Comparison of ENCODE assay signal across 10 mouse cellular contexts in the genomic region with DNA sequence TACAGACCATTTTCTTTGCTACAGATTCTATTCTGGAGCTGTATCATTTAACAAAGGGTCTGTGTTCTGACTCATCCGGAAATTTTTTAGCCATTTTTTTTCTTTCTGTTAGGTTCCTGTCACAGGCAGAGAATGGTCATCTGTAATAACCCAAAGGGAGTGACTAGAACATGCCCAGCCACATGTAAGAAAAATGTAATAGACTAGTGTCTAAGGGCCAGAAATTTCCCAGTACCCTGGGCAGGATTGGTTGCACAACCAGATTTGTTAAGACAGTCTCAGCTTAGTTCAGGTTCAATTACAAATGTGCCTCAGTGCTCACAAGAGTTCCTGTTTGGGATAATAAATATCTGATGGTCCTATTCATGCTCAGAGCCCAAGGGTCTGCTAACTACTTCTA.
DNase-seq lines count a peak whose midpoint lies in the region; ATAC-seq and TF ChIP-seq lines count a peak whose summit lies in the region.
"Had no signal": no experiment of that assay in that cellular context is flagged by ENCODE, and none has a peak within 500 bp of the region (broad histone marks: within the 10 kb centered on the region; RNA-seq: fewer than 3 reads in every experiment).

No protein-coding gene starts in this region.

- H3K4me3 ChIP-seq in forebrain, postnatal 0 days (ENCODE audit: low read depth, low read length), result no peak overlapping the region
- H3K4me3 ChIP-seq in forebrain, embryonic 13.5 days, result no peak overlapping the region
- H3K4me3 ChIP-seq in lung, embryonic 14.5 days (ENCODE audit: low read depth, low read length), result no peak overlapping the region
- H3K4me3 ChIP-seq in hindbrain, embryonic 15.5 days, result no peak overlapping the region
- H3K4me3 ChIP-seq: intestine, embryonic 15.5 days had no signal

- no peaks in the 10 kb centered on the region for H3K9me3 ChIP-seq in forebrain, postnatal 0 days (ENCODE audit: low read length)
- no peaks in the 10 kb centered on the region for H3K9me3 ChIP-seq in forebrain, embryonic 13.5 days (replicated peaks)
- H3K9me3 ChIP-seq in lung, embryonic 14.5 days (ENCODE audit: low read depth, low read length), result no peaks in the 10 kb centered on the region
- no peaks in the 10 kb centered on the region for H3K9me3 ChIP-seq in hindbrain, embryonic 15.5 days
- H3K9me3 ChIP-seq: intestine, embryonic 15.5 days had no signal

- peak overlapping the region; percentile 35; the same call in 1 of the 2 replicates for H3K27ac ChIP-seq in forebrain, postnatal 0 days (ENCODE audit: low read depth, low read length)
- no peak overlapping the region for H3K27ac ChIP-seq in forebrain, embryonic 13.5 days
- peak overlapping the region; percentile 72 for H3K27ac ChIP-seq in lung, embryonic 14.5 days (ENCODE audit: low read depth)
- H3K27ac ChIP-seq in hindbrain, embryonic 15.5 days (replicated peaks), result peak overlapping the region; percentile 73

- no peak overlapping the region for H3K4me2 ChIP-seq in forebrain, postnatal 0 days (ENCODE audit: low read depth)
- H3K4me2 ChIP-seq in forebrain, embryonic 13.5 days, result no peak overlapping the region
- H3K4me2 ChIP-seq in lung, embryonic 14.5 days, result peak overlapping the region; percentile 46; the same call in 1 of the 2 replicates
- H3K4me2 ChIP-seq in hindbrain, embryonic 15.5 days, result peak overlapping the region; percentile 46

- 18% methylated on average over 1 of the region's 1 CpGs for WGBS in forebrain, postnatal 0 days
- 30% methylated on average over 1 of the region's 1 CpGs for WGBS in forebrain, embryonic 13.5 days
- WGBS in lung, embryonic 14.5 days, result 37% methylated on average over 1 of the region's 1 CpGs
- WGBS in hindbrain, embryonic 15.5 days, result 18% methylated on average over 1 of the region's 1 CpGs

- peaks cover 19% of the 10 kb centered on the region for H3K4me1 ChIP-seq in forebrain, postnatal 0 days (ENCODE audit: insufficient read depth)
- peaks cover 27% of the 10 kb centered on the region for H3K4me1 ChIP-seq in forebrain, embryonic 13.5 days
- peaks cover 24% of the 10 kb centered on the region for H3K4me1 ChIP-seq in lung, embryonic 14.5 days (ENCODE audit: insufficient read depth)
- peaks cover 29% of the 10 kb centered on the region for H3K4me1 ChIP-seq in hindbrain, embryonic 15.5 days (replicated peaks)

- no peaks in the 10 kb centered on the region for H3K27me3 ChIP-seq in forebrain, postnatal 0 days (ENCODE audit: insufficient read depth, low read length)
- no peaks in the 10 kb centered on the region for H3K27me3 ChIP-seq in forebrain, embryonic 13.5 days
- H3K27me3 ChIP-seq in lung, embryonic 14.5 days (ENCODE audit: insufficient read depth, low read length), result no peaks in the 10 kb centered on the region
- no peaks in the 10 kb centered on the region for H3K27me3 ChIP-seq in hindbrain, embryonic 15.5 days
- H3K27me3 ChIP-seq: intestine, embryonic 15.5 days had no signal

- no peak for DNase-seq in forebrain, postnatal 0 days
- DNase-seq in lung, embryonic 14.5 days, result peak; percentile 27
- DNase-seq in lung, postnatal 4 days, result no peak
- peak; percentile 9 for DNase-seq in skeletal muscle tissue, adult 2 months (ENCODE audit: low read depth, low spot score)
- DNase-seq in cerebellum, postnatal 10 days, result no peak
- no peak for DNase-seq in testis, postnatal 14 days (ENCODE audit: low spot score)
- DNase-seq: cerebellum, adult 8-10 months had no signal

- no peak for TF ChIP-seq CTCF in forebrain, postnatal 0 days (IDR thresholded peaks at IDR 0.05; ENCODE audit: low read depth)
- TF ChIP-seq CTCF in lung, embryonic 14.5 days (IDR thresholded peaks at IDR 0.05; ENCODE audit: low read depth), result no peak

- no peaks in the 10 kb centered on the region for H3K36me3 ChIP-seq in forebrain, postnatal 0 days (ENCODE audit: insufficient read depth)
- H3K36me3 ChIP-seq in forebrain, embryonic 13.5 days (ENCODE audit: poor library complexity, severe bottlenecking), result no peaks in the 10 kb centered on the region
- no peaks in the 10 kb centered on the region for H3K36me3 ChIP-seq in lung, embryonic 14.5 days (ENCODE audit: insufficient read depth)
- no peaks in the 10 kb centered on the region for H3K36me3 ChIP-seq in hindbrain, embryonic 15.5 days
- H3K36me3 ChIP-seq: intestine, embryonic 15.5 days had no signal

- ATAC-seq in forebrain, postnatal 0 days, result no peak
- ATAC-seq in forebrain, embryonic 13.5 days, result no peak
- ATAC-seq in lung, embryonic 14.5 days (ENCODE audit: insufficient read depth), result no peak
- ATAC-seq in hindbrain, embryonic 15.5 days (ENCODE audit: low FRiP score, low read depth), result no peak

- no peak overlapping the region for H3K9ac ChIP-seq in forebrain, postnatal 0 days
- no peak overlapping the region for H3K9ac ChIP-seq in forebrain, embryonic 13.5 days
- no peak overlapping the region for H3K9ac ChIP-seq in lung, embryonic 14.5 days
- H3K9ac ChIP-seq in hindbrain, embryonic 15.5 days, result no peak overlapping the region
- H3K9ac ChIP-seq: intestine, embryonic 15.5 days had no signal

Comparison
In these comparisons a context has a peak if more than half of its experiments do, and no peak if none do; other contexts are left out.
1. DNase-seq: peak in lung, embryonic 14.5 days (single experiment) and skeletal muscle tissue, adult 2 months (single experiment); none in forebrain, postnatal 0 days (single experiment), lung, postnatal 4 days (0 of 2), cerebellum, postnatal 10 days (0 of 2) and testis, postnatal 14 days (single experiment).
2. H3K4me2 ChIP-seq: peak in lung, embryonic 14.5 days (single experiment) and hindbrain, embryonic 15.5 days (single experiment); none in forebrain, postnatal 0 days (single experiment) and forebrain, embryonic 13.5 days (single experiment).